In the genomic region with DNA sequence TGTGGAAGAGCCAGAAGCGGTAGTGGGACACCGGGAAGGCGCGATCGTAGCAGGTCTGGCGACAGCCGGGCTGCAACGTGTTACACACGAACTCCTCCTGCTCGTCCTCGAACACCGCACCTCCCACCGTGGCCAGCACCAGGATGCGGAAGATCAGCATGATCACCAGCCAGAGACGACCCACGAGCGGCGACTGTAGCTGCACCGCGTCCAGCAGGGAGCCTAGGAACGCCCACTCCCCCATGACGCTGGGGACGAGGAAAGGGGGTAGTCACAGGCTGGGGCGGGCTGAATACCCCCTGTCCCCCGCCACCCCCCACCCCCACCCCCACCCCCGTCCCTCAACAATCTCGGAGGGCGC, we compare ENCODE assay signal across 8 mouse cellular contexts. TPM values are rescaled to one million over a fixed set of nuclear protein-coding genes. Genes with fewer than 3 reads are reported as not detected.
A peak's percentile ranks its signal among the peaks of the same experiment; 100 is the strongest.
DNase-seq lines count a peak whose midpoint lies in the region; ATAC-seq and TF ChIP-seq lines count a peak whose summit lies in the region.

A gene (minus strand): TSS at position 244 of the 361 bp plus-strand sequence.

- no peaks in the 10 kb centered on the region for H3K36me3 ChIP-seq in kidney, embryonic 16.5 days (ENCODE audit: insufficient read depth, low read length)
- peaks cover 3% of the 10 kb centered on the region for H3K36me3 ChIP-seq in embryonic facial prominence, embryonic 10.5 days (replicated peaks)
- no peaks in the 10 kb centered on the region for H3K36me3 ChIP-seq in intestine, embryonic 14.5 days (ENCODE audit: control insufficient read depth, insufficient read depth, low read length)
- no peaks in the 10 kb centered on the region for H3K36me3 ChIP-seq in myocyte (ENCODE audit: control insufficient read depth, insufficient read depth)

- TF ChIP-seq POLR2A in myocyte (IDR thresholded peaks at IDR 0.05; ENCODE audit: insufficient read length, low read depth), result no peak

- ATAC-seq in kidney, embryonic 16.5 days (ENCODE audit: low FRiP score, low TSS enrichment), result 0 out of 2 replicates have a peak, but pooled peaks have one; percentile 7
- ATAC-seq in intestine, embryonic 14.5 days (replicated peaks; ENCODE audit: low FRiP score, low TSS enrichment, low read depth), result no peak

- 1% methylated on average over 27 of the region's 28 CpGs for whole genome bisulfite sequencing in kidney, embryonic 16.5 days
- under 1% methylated on average over 28 of the region's 28 CpGs for WGBS in embryonic facial prominence, embryonic 10.5 days
- 1% methylated on average over 28 of the region's 28 CpGs for WGBS in intestine, embryonic 14.5 days

- H3K9ac ChIP-seq in kidney, embryonic 16.5 days (replicated peaks; ENCODE audit: low read length), result peak within 1 kb of the TSS; percentile 68
- H3K9ac ChIP-seq in intestine, embryonic 14.5 days (ENCODE audit: low read length), result peak within 1 kb of the TSS; percentile 36

- DNase-seq in kidney, postnatal 36 days, result no peak
- no peak for DNase-seq in embryonic facial prominence, embryonic 10.5 days (ENCODE audit: low spot score)
- no peak for DNase-seq in intestine, embryonic 14.5 days (ENCODE audit: low spot score)
- no peak for DNase-seq in cerebellum, adult 9-10 months
- DNase-seq in thymus, postnatal 36 days, result no peak
- DNase-seq in urinary bladder, postnatal 25 days (ENCODE audit: low spot score), result no peak

- H3K4me1 ChIP-seq in kidney, embryonic 16.5 days (ENCODE audit: insufficient read depth, low read length), result peaks cover 22% of the 10 kb centered on the region
- H3K4me1 ChIP-seq in embryonic facial prominence, embryonic 10.5 days, result peaks cover 31% of the 10 kb centered on the region
- 0 out of 2 replicates have a peak, but pooled peaks cover 3% of the 10 kb centered on the region for H3K4me1 ChIP-seq in intestine, embryonic 14.5 days (replicated peaks; ENCODE audit: control insufficient read depth, insufficient read depth, low read length)

- no peak within 1 kb of the TSS for H3K27ac ChIP-seq in kidney, embryonic 16.5 days (ENCODE audit: low read length)
- H3K27ac ChIP-seq in embryonic facial prominence, embryonic 10.5 days (replicated peaks), result peak within 1 kb of the TSS; percentile 79
- H3K27ac ChIP-seq in intestine, embryonic 14.5 days (ENCODE audit: low read depth), result 0 out of 2 replicates have a peak within 1 kb of the TSS, but pooled peaks have one; percentile 9

- 0 out of 2 replicates have a peak, but pooled peaks cover 4% of the 10 kb centered on the region for H3K27me3 ChIP-seq in kidney, embryonic 16.5 days (ENCODE audit: insufficient read depth, low read length)
- peaks cover 54% of the 10 kb centered on the region for H3K27me3 ChIP-seq in embryonic facial prominence, embryonic 10.5 days (replicated peaks; ENCODE audit: low read depth, poor library complexity, severe bottlenecking)
- H3K27me3 ChIP-seq in intestine, embryonic 14.5 days (replicated peaks; ENCODE audit: control insufficient read depth, insufficient read depth, low read length), result 0 out of 2 replicates have a peak, but pooled peaks cover 2% of the 10 kb centered on the region
- H3K27me3 ChIP-seq in myocyte (ENCODE audit: control insufficient read depth, insufficient read depth, insufficient read length), result peaks cover 20% of the 10 kb centered on the region

- no peaks in the 10 kb centered on the region for H3K9me3 ChIP-seq in kidney, embryonic 16.5 days (ENCODE audit: low read length)
- H3K9me3 ChIP-seq in embryonic facial prominence, embryonic 10.5 days, result no peaks in the 10 kb centered on the region
- H3K9me3 ChIP-seq in intestine, embryonic 14.5 days (ENCODE audit: control insufficient read depth, low read length), result no peaks in the 10 kb centered on the region

- peak within 1 kb of the TSS; percentile 4 for H3ac ChIP-seq in myocyte (ENCODE audit: control insufficient read depth, insufficient read length)

- no peaks in the 10 kb centered on the region for H3K79me2 ChIP-seq in myocyte (ENCODE audit: control insufficient read depth, insufficient read depth)

- H3K4me2 ChIP-seq in kidney, embryonic 16.5 days (replicated peaks; ENCODE audit: low read depth, low read length), result peak within 1 kb of the TSS; percentile 98
- H3K4me2 ChIP-seq in intestine, embryonic 14.5 days (ENCODE audit: low read length), result peak within 1 kb of the TSS; percentile 99
- H3K4me2 ChIP-seq in myocyte (ENCODE audit: low read depth), result peak within 1 kb of the TSS; percentile 78

- H3K4me3 ChIP-seq in kidney, embryonic 16.5 days (ENCODE audit: low read length), result peak within 1 kb of the TSS; percentile 64
- H3K4me3 ChIP-seq in embryonic facial prominence, embryonic 10.5 days, result peak within 1 kb of the TSS; percentile 70
- H3K4me3 ChIP-seq in intestine, embryonic 14.5 days (ENCODE audit: low read depth, low read length), result peak within 1 kb of the TSS; percentile 53
- H3K4me3 ChIP-seq in myocyte, result no peak within 1 kb of the TSS

TF ChIP-seq in myocyte, 11 proteins besides CTCF, POLR2A, EP300 and RAD21:
- TF ChIP-seq TCF12 (IDR thresholded peaks at IDR 0.05; ENCODE audit: insufficient read depth, poor library complexity, severe bottlenecking) (no peak), SRF (IDR thresholded peaks at IDR 0.05; ENCODE audit: control insufficient read depth, insufficient read length, low read depth) (no peak), MYOG (IDR thresholded peaks at IDR 0.05; ENCODE audit: control insufficient read depth in 1 of 3, insufficient read depth in 1 of 3, insufficient read length in 2 of 3, low read depth in 2 of 3) (no peak), MAX (IDR thresholded peaks at IDR 0.05; ENCODE audit: low read depth) (no peak), TCF3 (IDR thresholded peaks at IDR 0.05; ENCODE audit: insufficient read length, low read depth) (no peak), USF1 (IDR thresholded peaks at IDR 0.05; ENCODE audit: low read depth) (no peak)

RNA-seq across cellular contexts. Expression of the gene that starts here (rescaled TPM):
- polyA plus RNA-seq in kidney, embryonic 16.5 days (2015; fragmentation: Nextera tagmentation; extraction: Ambion mirVana), result 0.59 TPM in 1 of 2 replicates, not detected in the other
- polyA plus RNA-seq in embryonic facial prominence, embryonic 10.5 days (2016; fragmentation: Nextera tagmentation; extraction: Ambion mirVana), result 0.25 TPM in 1 of 2 replicates, not detected in the other
- 0.22 TPM in 1 of 2 replicates, not detected in the other for polyA plus RNA-seq in intestine, embryonic 14.5 days (2014; fragmentation: Nextera tagmentation; extraction: Ambion mirVana)
- 0.05 TPM for polyA plus RNA-seq in myocyte (2012; fragmentation: generic; extraction: Trizol)

Comparison
In these comparisons a context has a peak if more than half of its experiments do, and no peak if none do; other contexts are left out.
1. Peak in ATAC-seq, H3K4me3 ChIP-seq, H3K9ac ChIP-seq and H3K4me2 ChIP-seq in kidney, embryonic 16.5 days; RNA of the gene not detected or under 1 TPM.